Mouse (Mus musculus) embryo, embryonic 10 days (tissue): ENCODE results near the gene Smim23.

Source experiments
- DNase-seq: peaks from one replicate; pipeline ENCODE4 v3.0.0-alpha.2; 2015; ENCODE audit warnings: low spot score

Smim23 gene

DNA sequence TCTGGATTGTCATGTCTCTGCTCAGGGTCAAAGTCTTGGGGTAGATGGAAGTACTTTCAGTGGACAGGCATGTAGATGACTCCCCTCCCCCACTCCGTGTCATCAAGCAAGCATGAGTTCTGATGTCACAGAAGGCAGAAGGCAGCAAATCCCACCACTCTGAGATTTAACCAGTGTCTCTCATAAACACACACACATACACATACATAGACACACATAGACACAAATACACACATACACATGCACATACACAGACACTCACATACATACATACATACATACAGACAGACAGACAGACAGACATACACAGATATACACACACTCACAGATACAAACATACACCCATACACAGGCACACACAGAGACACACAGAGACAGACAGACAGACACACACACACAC is at the start of gene Smim23:
TSS of gene Smim23 (minus strand) at position 101 of the 400 bp plus-strand sequence.
- no peak for DNase-seq

DNA sequence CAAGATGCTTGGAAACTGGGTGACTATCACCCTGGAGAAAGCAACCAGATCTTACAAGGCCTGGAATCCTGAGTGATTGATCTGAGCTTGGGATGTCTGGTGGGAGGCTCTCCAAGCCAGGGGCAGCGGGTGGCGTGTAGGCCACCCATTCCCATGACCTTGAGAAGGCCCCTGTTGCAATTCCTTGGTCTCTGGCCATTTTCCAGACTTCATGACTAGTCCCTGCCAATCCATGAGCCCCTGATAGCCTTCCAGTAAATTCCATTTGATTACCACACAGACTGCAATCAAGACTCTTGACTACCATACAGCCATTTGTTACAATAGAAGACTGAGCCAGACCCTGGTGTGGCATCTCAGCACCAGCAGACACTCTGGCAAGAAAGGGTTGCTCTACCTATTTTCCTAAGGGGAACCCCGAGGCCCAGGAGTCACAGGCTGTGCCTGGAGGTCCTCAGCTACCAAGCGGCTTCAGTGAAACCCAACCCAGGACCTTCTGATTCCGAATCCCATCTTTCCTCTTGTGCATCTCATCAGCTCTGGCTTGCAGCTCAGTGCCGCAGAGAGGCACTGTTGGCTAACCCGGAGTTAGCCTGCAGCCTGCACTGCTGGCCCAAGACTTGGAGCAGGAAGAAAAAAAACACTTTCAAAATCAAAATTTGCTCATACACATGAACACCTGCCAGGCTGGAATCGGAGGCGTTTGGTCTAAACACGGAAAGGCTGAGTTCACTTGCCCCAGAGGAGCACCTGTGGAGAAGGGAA is 44.4 kb upstream of the Smim23 start:
- DNase-seq, result no peak

DNA sequence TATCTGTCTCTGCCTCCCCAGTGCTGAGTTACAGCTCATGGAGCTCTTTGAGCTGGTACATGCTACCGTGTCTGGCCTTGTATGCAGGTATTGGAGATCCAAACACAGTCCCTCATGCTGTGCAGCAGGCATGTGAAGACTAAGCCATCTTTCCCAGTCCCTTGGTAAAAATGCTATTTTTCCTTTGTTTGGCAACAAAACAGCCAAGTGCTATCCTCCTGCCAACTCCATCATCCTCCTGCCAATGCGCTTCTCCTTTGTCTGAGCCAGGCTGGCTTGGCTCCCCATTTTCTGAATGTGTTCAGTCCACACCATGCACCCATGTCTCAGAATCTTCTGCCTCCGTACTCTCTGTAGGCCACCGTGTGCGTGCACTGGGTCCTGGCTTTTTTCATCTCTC is 40.2 kb upstream of the Smim23 start:
- no peak for DNase-seq

DNA sequence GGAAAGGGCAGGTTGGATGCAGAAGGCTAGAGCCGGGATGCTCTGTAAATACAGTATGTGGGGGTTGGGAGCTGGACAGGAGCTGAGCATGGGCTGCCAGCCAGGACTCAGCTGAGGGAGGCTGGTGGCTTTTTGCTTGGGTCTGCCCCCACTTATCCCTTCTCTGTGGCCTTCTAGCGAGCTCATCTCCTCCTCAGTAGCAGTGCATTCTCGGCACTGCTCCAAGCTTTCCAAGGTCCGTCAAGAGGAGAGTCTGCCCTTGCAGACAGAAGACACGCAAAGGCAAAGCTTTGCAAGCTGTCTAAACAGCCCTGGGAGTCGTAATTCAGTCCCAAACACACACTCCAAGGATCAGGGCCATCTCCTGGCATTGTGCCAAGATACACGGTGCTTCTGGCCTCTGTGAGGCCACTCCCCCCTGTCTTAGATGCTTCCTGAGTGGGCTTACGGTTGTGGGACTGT is 33.0 kb upstream of the Smim23 start:
- peak; percentile 42 for DNase-seq

DNA sequence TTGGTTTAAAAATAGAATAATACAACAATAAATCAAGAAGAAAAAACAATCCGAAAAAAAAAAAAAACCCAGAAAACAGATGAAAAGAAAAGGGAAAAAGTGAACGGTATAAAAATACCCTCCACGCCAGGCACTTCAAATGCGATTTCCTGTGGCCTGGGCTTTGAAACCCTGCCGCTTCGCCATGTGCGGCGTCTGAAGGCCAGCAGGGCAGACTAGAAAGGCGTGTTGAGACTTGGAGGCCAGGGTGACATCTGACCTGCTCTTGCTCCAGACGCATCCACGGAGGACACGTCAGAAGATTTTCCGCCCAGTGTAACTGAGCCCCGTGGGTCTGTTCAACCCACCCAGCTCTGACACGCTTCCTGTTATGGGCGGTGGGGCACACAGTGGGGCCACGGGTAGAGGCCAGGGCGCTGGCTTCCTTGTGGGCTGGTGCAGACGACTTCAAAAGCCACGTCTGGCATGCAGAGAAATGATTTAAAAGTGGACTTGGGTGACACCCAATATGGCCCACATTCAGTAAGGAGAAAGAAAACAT is 22.3 kb upstream of the Smim23 start:
- peak; percentile 32 for DNase-seq

DNA sequence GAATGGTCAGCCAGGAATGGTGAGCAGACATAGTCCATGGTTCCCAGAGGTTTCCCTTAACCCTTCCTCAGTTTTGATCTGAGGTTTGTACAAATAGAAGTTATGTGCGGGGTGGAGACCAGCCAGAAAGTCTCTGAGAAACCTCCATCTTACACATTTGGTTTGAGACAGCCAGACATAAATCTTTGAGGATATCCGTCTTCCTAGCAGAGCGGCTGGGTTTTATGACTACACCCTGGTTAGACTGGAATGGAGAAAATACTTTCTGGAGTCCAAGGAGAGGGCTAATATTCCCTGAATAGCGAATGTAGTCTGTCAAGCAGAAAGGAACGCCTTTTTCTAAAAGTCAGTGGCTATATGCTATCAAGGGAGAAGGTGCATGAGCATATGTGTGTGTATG is 16.8 kb upstream of the Smim23 start:
- DNase-seq, result no peak

DNA sequence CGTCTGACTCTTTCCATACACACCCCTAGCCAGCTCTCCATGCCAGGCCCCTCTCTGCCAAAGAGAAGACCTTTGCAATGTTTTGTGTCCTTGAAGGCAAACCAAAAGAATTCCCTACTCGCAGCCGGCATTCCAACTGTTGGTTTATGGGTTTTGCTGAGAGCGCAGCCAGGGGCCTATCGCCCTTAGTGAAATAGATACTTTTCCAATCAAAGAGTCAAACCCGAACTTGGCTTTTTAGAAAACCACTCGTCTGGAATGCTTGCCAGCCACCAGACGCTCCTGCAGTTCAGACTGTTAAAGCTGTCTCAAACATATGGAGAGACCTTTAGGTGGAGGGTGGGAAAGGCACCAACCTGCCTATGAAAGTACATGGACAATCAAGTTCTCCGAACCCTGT is 15.9 kb upstream of the Smim23 start:
- no peak for DNase-seq

DNA sequence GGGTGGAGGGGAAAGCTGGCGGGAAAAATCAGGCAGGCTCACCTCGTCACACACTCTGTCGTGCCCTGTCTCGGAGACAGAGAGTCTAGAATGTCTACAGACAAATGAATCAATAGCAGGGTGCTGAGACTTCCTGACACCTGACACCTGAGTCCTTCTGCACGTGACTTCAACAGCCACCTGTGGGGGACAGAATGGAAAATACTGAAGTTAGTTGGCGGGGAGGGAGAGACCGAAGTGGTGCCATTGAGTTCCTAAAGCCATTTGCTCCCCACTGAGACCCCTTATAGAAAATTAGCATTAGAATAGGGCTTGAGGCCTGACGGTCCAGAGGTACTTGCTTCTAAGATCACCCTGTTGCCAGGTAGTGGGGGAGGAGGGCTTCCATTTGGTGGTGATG is 10.6 kb upstream of the Smim23 start:
- DNase-seq, result peak; percentile 21

DNA sequence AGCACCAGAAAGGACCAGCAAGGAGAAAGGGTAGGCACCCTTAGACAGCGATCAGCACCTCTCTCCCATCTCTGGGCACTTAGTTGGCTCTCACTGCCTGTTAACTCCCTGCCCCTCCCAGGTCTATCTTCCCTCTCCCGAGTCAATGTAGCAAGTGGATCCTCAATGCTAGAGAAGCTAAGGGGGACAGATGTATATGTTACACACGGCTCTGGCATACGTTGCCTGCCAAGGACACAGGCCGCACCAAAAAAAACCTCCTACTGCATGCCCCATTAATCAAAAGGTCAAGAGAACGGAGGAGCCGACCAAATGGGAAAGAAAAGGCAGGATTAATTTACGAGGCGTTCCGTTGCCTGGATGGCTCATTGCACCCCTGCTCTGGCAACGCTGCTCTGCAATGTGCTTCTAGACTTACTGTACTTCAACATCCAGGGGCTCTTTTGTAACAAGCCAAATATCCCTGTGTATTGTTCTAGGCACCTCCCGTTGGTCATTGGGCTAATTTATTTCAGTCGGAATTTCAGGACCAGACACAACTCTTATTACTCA is 10.0 kb upstream of the Smim23 start:
- peak; percentile 20 for DNase-seq

DNA sequence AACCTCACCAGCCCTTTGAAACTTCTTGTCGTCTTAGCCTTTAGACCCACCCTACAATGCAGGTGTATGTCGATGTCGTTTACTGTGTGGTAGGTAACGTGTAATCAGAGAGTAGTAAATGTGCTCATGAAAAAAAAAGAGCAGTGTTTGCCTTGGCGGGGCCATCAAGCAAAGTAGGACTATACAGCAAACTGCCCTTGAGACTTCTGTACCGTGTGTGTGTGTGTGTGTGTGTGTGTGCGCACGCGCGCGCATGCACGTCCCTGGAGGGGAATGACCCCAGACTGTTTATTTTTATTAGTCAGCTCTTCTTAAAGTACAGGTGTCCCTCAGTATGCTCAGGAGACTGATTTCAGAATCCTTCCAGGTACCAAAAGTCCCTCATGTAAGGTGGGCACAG is 6.8 kb downstream of the Smim23 start:
- DNase-seq, result no peak

DNA sequence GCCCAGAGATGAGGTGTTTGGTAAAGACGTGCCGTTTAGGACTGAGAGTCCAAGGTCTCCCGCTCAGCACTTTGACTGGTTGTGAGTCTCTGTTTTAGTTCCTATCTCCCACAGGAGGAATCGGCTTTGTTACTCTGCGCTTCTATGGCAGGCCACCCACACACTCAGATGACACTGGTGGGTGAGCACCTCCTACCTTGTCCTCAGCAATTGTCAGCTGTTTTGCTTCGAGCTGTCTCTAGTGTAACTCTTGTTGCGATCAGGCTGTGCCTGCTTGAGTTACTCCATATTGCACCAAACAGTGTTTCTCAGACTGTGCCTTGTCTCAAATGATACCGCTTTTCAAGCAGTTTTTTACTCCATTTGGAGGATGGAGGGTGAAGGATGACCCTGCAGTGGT is 10.1 kb downstream of the Smim23 start:
- DNase-seq, result no peak

DNA sequence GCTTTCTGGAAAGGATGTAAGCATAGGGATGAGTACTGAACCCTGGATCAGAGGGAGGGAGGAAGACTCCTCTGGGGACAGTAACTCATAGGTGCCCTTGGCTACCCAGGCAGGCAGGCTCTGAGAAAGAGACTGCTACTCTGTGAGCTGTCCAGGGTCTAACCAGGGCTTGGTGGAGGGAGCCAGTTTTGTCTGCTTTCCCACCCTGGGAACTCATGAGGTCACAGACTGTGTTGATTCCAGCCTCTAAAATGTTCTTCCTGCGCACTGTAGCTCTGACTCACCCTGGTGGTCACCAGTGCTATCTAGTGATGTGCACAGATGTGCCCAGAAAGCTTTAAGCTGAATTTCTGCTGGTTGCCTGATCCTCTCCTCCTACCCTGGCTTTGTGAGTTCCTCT is 15.3 kb downstream of the Smim23 start:
- no peak for DNase-seq

DNA sequence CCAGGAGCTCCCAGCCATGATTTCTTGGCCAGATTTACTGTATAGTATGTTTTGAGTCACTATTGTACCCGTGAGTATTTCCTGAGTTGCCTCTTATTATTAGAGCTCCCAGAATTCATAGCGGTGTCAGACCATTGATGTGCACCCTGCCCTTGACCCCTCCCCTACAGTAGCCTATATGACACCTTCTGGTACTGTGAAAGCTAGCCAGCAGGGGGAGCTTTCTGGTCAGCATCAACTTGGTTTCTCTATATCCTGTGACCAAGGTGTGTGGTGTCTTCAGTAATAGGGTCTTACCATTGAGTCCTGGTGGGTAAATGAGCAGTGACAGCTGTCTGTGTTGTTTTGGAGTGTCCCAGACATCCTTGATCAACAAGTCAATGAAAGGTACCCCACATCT is 18.4 kb downstream of the Smim23 start:
- DNase-seq, result peak; percentile 79

DNA sequence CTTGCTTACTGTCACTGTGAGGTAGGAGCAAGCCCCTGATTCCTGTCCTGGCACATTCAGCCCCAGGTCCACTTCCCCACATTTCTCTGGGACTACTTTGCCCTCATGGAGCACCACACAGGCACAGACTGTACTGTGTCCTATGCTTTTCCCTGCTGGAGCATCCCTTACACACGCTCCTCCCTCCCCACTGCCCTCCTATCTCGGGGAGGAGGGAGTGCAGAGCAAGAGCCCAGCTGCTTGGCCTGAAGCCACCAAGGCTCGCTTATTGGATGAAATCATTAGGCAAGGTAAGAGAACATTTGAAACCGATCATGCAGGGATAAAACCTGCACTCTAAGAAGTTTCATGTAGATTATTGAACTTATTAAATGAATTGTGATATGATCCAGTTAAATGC is 20.7 kb downstream of the Smim23 start:
- no peak for DNase-seq

DNA sequence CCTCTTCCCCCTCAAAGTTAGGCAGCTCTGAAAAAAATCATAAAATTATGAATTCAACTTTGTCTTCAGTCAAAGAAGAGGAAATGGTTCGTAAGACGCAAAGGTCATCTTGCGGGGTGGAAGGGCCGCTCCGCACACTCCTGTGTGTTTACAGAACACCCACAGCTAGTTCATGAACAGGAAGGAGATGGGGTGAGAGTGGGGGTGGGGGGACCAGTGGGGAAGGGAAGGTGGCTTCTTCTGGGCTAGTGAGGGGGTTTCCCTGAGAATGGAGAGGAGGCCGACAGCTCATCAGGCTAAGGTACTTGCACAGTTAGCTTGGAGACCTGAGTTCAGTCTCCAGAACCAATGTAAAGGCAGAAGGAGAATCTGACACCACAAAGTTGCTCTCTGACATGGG is 22.7 kb downstream of the Smim23 start:
- no peak for DNase-seq

DNA sequence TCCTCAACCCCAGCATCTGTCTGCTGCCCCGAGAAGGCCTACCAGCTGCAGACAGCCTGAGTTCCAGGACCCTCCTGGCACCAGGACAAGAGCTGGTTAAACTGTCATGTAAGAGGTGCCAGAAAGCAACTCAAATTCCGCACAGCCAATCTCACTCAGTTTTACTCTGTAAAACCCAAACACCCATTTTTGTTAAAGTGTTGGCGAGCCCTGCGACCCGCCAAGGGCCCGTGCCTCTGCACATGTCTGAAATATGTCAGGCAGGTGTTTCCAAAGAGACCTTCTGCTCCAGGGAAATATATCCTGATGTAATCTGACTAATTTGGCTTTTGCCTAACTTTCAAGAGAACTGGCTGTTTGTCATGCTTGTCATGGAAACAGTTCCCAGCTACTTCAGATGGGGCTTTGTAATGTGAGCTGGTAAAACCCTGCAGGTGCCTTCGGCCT is 23.5 kb downstream of the Smim23 start:
- peak; percentile 19 for DNase-seq

DNA sequence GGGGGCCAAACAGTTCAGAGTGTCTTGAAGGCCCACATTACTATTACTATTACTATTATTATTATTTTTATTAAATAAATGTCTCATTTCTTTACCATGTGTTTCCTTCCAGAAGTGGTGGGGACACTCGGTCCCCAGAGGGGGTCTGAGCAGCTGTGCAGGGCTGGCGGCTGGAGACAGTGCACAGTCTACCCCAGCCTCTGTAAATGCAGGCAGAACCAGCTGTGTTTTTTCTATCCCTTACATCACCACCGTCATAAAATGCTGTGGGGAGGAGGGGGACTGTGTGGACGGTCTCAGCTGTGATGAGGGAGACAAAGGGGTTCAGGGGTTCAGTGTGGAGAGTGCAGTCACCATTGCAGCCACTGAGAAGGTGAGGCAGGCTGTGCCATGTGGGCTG is 26.0 kb downstream of the Smim23 start:
- DNase-seq, result no peak

DNA sequence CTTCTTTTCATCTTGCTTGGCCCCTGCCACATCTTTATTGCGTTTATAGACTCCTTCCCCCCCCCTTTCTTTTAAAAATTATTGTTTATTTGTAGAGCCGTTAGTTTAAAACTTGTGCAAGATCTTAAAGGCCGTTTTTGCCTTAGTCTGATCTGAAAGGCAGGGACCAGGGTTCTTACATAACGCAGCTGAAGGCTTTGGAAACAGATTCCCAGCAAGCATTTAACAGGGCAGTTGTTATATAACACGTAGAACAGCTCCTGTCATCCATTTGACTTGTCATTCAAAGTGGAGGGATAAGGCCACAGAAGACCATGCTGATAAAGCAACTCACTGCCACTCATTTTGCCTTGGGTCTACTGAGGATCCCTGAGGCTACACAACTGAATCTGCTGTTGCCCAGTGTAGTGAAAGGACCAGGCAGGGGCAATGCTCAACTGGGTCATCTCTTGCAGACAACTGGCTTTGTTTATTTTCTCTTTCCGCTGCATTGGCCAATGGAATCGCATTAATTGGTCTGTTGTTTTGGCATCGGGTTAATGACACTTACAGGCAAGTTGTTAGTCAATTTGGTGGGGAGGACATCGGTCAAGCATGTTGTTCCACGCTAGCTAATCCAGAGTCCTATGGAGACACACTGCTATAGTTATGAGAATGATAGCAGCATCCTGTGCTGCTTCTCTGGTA is 29.5 kb downstream of the Smim23 start:
- no peak for DNase-seq

DNA sequence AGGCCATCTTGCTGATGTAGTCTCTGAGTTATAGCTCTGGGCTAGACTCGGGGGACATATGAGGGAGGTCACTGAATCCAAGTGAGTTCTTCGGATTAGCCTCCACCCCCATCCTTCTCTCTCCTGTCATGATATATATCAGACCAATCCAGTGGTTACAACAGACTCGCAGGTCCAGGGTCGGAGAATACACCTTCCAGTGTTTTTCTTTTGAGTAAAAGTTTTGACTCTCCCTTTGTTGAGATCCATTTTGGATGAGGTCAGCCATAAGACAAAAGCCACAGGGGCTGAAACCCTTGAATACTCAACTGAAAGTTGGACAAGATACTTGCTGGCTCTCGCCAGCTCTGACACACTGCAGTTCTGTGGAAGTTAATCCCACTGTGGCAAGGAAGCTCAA is 38.2 kb downstream of the Smim23 start:
- DNase-seq, result no peak

DNA sequence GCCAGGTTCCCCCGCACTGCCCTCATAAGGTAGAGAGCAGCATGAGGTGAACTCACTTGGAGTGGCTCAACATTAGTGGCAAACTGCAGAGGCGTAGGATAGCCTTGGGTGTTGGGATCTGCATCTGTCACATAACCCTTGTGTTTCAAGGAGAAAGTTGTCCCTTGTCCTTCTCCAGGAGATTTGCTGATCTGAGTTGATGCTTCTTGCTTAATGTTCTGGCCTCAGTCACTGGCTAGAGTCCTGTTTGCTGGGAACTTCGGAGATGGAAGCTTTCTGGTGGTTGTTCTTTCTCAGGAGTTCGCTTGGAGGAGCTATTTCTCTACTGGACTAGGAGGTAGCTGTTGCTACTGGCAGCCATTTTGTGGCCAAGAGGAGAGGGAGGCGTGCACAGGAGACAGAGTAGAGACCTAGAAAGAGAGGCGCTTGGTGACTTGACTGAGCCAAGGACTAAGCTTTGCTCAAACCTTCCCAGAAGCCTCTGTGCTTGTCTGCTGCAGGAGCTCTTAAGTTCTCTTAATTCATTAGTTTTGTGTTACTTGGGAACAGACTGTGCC is 38.7 kb downstream of the Smim23 start:
- no peak for DNase-seq

DNA sequence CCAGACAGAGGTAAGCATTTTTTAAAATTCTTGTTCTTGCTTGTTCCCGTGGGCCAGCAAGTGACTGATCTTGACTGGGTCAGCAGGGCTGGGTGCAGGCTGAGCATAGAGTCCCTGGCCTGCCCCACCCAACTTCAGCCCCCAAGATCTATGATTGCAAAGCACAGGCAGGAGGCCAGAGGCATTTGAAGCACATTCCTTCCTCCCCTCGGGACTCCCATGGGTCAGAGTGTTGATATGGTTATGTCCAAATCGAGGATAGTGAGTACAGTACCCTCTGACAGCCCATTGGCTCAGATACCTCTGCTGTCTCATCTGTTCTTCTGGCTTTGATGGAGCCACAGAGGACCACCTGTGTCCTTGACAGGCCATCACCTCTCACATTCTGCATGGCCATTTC is 41.7 kb downstream of the Smim23 start:
- DNase-seq, result no peak

DNA sequence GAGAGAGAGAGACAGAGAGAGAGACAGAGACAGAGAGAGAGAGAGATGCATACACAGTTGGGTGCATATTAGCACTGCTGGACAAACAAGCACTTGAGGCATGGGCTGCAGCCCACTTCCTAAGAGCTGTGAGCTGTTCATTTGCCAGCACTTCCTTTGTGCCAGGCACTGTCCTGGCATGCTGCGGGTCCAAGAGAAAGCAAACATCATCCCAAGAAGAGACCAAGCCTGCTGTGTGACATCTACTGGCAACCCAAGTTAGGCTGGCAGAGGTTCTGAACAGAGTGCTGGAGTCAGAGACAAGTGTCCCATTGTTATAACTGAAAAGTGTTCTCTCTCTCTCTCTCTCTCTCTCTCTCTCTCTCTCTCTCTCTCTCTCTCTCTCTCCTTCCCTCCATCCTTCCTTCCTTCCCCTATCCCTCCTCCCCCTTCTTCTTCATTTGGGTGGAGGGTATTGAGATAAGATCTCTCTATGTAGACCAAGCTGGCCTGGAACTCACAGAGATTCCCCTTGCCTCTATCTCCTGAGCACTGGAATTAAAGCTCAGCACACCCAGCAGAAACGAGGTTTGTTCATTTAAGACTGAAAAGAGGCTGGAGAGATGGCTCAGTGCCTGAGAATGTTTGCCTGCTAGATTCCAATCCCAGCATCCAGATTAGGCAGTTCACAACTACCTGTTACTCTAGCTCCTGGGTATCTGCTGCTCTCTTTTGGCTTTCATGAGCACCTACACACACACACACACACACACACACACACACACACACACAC is 42.6 kb downstream of the Smim23 start:
- DNase-seq, result no peak
